Mouse (Mus musculus): ENCODE results near the gene Olfr1349.
"Not testable (repeated sequence)": the region's sequence is repeated elsewhere in the genome, so short reads cannot be mapped to it uniquely, and the experiment has no call there.

Olfr1349 gene

DNA sequence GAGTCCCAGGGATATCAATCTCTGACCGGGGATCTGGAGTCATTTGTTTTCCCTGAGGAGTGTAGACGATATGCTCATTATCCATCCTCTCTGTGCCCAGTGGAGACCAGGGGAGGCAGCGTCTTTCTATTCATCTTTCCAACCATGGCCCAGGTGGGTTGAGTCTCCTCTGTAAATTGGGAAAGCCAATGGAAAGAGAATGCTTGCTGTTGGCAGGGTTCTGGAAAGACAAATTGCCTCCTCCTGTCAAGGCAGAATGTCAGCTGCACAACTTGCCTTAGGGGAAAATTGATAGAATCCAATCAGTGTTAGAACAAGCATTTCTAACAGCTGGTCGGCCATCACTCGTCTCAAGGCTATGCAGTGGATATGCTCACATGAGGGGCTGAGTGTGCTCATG lies at the start of gene Olfr1349:
Olfr1349 (minus strand) TSS at position 101 of the 400 bp plus-strand sequence.
- DNase-seq (ENCODE audit: low spot score in 2 of 2), result no peak

GRCm38 (mm10) chr7:6564541-6564940 lies 41.8 kb upstream of the Olfr1349 start, which contains the start of gene Olfr1350:
Gene Olfr1350 (plus strand): TSS chr7:6564841.
- no peak for DNase-seq (ENCODE audit: low spot score in 2 of 2)

DNA sequence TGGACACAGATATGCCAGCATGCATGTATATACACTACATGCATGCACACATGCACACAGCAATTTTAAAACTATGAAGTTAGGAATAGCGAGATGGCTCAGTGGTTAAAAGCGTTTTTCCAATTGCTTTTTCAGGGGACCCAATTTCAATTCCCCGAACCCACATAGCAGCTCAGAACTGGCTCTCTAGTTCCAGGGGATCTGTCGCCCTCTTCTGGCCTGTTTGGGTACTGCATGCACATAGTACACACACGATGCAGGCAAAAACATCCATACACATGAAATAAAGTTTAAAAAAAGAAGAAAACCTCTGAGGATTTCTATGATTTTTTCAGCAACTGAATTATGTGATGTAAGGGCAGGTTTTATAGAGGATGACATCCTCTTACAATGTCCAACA lies 3.4 kb upstream of the Olfr1349 start:
- no peak for DNase-seq (ENCODE audit: low spot score in 2 of 2)

DNA sequence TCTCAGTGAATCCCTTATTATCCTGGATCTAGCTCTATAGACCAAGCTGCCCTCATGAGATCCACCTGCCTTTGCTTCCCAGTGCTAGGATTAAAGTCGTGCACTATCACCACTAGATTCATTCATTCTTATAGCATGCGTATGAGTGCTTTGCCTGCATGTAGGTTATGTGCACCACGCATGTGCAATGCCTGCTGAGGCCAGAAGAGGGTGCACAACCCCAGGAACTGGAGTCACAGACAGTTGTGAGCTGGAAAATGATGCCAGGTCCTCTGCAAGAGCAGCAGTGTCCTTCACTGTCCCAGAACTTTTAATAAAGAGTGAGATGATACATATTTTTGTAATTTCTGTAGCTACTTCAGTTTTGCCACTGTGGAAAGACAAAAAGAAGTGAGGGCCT lies 2.3 kb upstream of the Olfr1349 start:
- DNase-seq (ENCODE audit: low spot score in 2 of 2), result no peak

- DNase-seq (ENCODE audit: low spot score in 2 of 2), result no peak
Observed at GRCm38 (mm10) chr7:6521666-6522065, 1.1 kb downstream of the Olfr1349 start.

- no peak for DNase-seq (ENCODE audit: low spot score in 2 of 2)
Observed at GRCm38 (mm10) chr7:6508648-6509047, 14.1 kb downstream of the Olfr1349 start, which contains the start of gene Olfr1348. Gene Olfr1348 (minus strand): TSS chr7:6508748.

- DNase-seq (ENCODE audit: low spot score in 2 of 2), result no peak
Observed at GRCm38 (mm10) chr7:6499655-6500054, 23.1 kb downstream of the Olfr1349 start, which contains the start of gene Olfr1347. Gene Olfr1347 (minus strand): TSS chr7:6499755.

DNA sequence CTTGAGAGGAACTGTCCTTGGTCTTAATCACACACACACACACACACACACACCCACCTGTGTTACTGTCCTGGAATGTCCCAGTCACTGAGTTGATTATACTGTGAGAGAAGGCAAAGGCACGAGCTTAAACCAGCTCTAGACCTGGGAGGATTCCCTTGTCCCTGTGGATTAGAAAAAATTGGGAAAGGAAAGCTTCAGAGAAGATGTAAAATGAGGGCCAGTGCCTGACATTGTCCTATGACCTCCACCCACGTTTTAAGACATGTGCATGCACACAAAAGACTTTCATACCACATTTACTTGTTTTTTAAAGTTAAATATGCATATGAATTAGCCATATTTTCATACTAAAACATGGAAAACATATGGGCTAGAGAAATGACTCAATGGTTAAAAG lies 35.9 kb downstream of the Olfr1349 start, which contains the start of gene Olfr5:
Olfr5 (minus strand) TSS at position 101 of the 400 bp plus-strand sequence.
- no peak for DNase-seq (ENCODE audit: low spot score in 2 of 2)

DNA sequence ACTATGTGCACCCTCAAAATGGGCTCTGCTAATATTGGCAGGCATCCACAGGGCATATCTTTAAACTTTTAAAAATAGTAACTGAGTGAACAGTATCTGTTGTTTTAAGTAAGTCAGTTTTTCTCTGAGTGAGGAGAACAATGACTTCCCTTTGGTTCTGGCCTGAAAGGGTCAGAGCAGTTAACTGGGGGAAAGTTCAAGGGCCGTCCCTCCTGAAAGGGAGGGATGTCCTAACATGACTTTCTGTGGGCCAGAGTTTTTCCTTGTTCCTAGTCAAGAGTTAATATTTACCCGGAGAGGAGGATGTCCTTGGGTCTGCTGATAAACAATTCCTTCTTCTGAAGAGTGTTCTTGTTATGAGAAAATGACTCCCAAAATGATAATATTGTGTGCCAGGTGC lies 45.1 kb downstream of the Olfr1349 start:
- DNase-seq (ENCODE audit: low spot score in 2 of 2), result not testable (repeated sequence)

DNA sequence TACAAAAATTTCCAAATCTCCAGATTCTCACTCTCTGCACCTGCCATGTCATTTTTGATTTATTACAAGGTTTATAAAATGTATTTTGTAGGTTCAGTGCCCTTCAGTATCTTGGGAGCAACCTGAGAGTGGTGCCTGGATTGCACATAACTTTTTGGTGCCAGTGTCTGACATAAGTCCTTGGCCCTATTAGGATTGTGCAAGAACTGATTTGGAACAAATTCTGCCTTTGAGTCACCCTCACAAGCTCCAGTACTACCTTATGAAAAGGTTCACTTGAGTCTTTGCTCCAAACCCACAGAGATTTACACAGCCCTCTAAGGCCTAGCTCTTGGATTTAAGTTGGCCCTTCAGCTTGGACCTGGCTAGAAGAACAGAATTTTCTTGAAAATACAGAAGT lies 55.8 kb downstream of the Olfr1349 start, which contains the start of gene Olfr1346:
Olfr1346 (plus strand) TSS at position 151 of the 400 bp plus-strand sequence.
- no peak for DNase-seq (ENCODE audit: low spot score in 2 of 2)

Measured in frontal cortex, postnatal 36 days (tissue).